Mouse (Mus musculus) hindbrain, embryonic 15.5 days (tissue): ENCODE results near the gene Serpinb5. TPM values are rescaled to one million over a fixed set of nuclear protein-coding genes. Genes with fewer than 3 reads are reported as not detected.
"Not testable (repeated sequence)": the region's sequence is repeated elsewhere in the genome, so short reads cannot be mapped to it uniquely, and the experiment has no call there.

ENCODE experiments used
- ATAC-seq: fragments of 200-750 bp; cut with Nextera tagmentation; 2 replicates; pipeline ENCODE4 v1.8.0; 2017; ENCODE audit warnings: low read depth, moderate number of reproducible peaks, moderate TSS enrichment; ENCODE audit not compliant: low FRiP score
- H3K27ac ChIP-seq: fragments of 300-500 bp; sonication (generic); replicated peaks from 2 replicates; pipeline ENCODE4 v1.5.1; 2015; ENCODE audit warnings: mild to moderate bottlenecking, inconsistent platforms
- H3K27me3 ChIP-seq: fragments of 300-500 bp; sonication (generic); 2 replicates; pipeline ENCODE4 v1.6.1; 2015; ENCODE audit warnings: control low read depth, inconsistent platforms
- H3K36me3 ChIP-seq: fragments of 300-500 bp; sonication (generic); 2 replicates; pipeline ENCODE4 v1.6.1; 2015; ENCODE audit warnings: control low read depth, inconsistent platforms
- H3K4me1 ChIP-seq: fragments of 300-500 bp; sonication (generic); replicated peaks from 2 replicates; pipeline ENCODE4 v1.6.1; 2015; ENCODE audit warnings: control low read depth, inconsistent platforms
- H3K4me2 ChIP-seq: fragments of 300-500 bp; sonication (generic); 2 replicates; pipeline ENCODE4 v1.6.1; 2015; ENCODE audit warnings: moderate library complexity, mild to moderate bottlenecking, inconsistent platforms
- H3K4me3 ChIP-seq: fragments of 300-500 bp; sonication (generic); 2 replicates; pipeline ENCODE4 v1.5.1; 2015; ENCODE audit warnings: mild to moderate bottlenecking, inconsistent platforms
- H3K9ac ChIP-seq: fragments of 300-500 bp; sonication (generic); 2 replicates; pipeline ENCODE4 v1.6.1; 2015; ENCODE audit warnings: inconsistent platforms
- H3K9me3 ChIP-seq: fragments of 300-500 bp; sonication (generic); 2 replicates; pipeline ENCODE4 v1.6.1; 2016; ENCODE audit warnings: control low read depth, inconsistent platforms
- WGBS: fragments of 180-500 bp; shearing (Covaris S2); methylation state at CpG from one replicate; pipeline ENCODE4 v1.1.7; 2015; 5-methylcytosine and 5-hydroxymethylcytosine counted together
- polyA plus RNA-seq: library from polyadenylated mRNA; unstranded; fragments of >200 nt; fragmentation: Nextera tagmentation; extraction: Ambion mirVana; gene quantifications from 2 replicates; pipeline ENCODE4 v1.2.1, GENCODE M21; 2015

Gene Serpinb5
- polyA plus RNA-seq, 1 experiment from 2014 or later = 0.16 TPM

GRCm38 (mm10) chr1:106882723-106883122, 21.8 kb downstream of the Serpinb5 start:
- no peak for ATAC-seq
- no peak overlapping the region for H3K9ac ChIP-seq
- 85% methylated on average over 4 of the region's 4 CpGs for WGBS

GRCm38 (mm10) chr1:106883369-106883768, 22.4 kb downstream of the Serpinb5 start:
- no peak overlapping the region for H3K4me2 ChIP-seq
- H3K4me3 ChIP-seq = no peak overlapping the region
- H3K9me3 ChIP-seq = no peaks in the 10 kb centered on the region
- no peak overlapping the region for H3K9ac ChIP-seq
- H3K27ac ChIP-seq = no peak overlapping the region
- no peaks in the 10 kb centered on the region for H3K4me1 ChIP-seq
- ATAC-seq = no peak
- H3K36me3 ChIP-seq = no peaks in the 10 kb centered on the region
- WGBS = 78% methylated on average over 5 of the region's 5 CpGs
- no peaks in the 10 kb centered on the region for H3K27me3 ChIP-seq

More at GRCm38 (mm10) chr1:106882723-106883122, 21.8 kb downstream of the Serpinb5 start:
- H3K36me3 ChIP-seq = no peaks in the 10 kb centered on the region
- H3K4me2 ChIP-seq = no peak overlapping the region
- no peak overlapping the region for H3K27ac ChIP-seq
- no peaks in the 10 kb centered on the region for H3K9me3 ChIP-seq
- no peaks in the 10 kb centered on the region for H3K4me1 ChIP-seq
- H3K27me3 ChIP-seq = no peaks in the 10 kb centered on the region
- H3K4me3 ChIP-seq = no peak overlapping the region

- H3K9ac ChIP-seq = no peak overlapping the region
- H3K27ac ChIP-seq = no peak overlapping the region
- H3K4me3 ChIP-seq = no peak overlapping the region
- ATAC-seq = peak; percentile 48; the same call in 1 of the 2 replicates
- no peaks in the 10 kb centered on the region for H3K36me3 ChIP-seq
- H3K9me3 ChIP-seq = no peaks in the 10 kb centered on the region
- WGBS = 6% methylated on average over 2 of the region's 2 CpGs
- no peaks in the 10 kb centered on the region for H3K27me3 ChIP-seq
- H3K4me1 ChIP-seq = no peaks in the 10 kb centered on the region
- H3K4me2 ChIP-seq = no peak overlapping the region
These were observed 22.8 kb downstream of the Serpinb5 start for GRCm38 (mm10) chr1:106883812-106884211.

- not testable (repeated sequence) for H3K9me3 ChIP-seq, H3K4me2 ChIP-seq, H3K27me3 ChIP-seq, H3K27ac ChIP-seq, H3K4me1 ChIP-seq, H3K36me3 ChIP-seq, H3K9ac ChIP-seq, ATAC-seq, H3K4me3 ChIP-seq
These were observed 34.2 kb downstream of the Serpinb5 start for GRCm38 (mm10) chr1:106895142-106895541.

GRCm38 (mm10) chr1:106901406-106901805, 40.4 kb downstream of the Serpinb5 start:
- no peaks in the 10 kb centered on the region for H3K9me3 ChIP-seq
- H3K27ac ChIP-seq = no peak overlapping the region
- no peak overlapping the region for H3K4me2 ChIP-seq
- no peak overlapping the region for H3K4me3 ChIP-seq
- H3K36me3 ChIP-seq = no peaks in the 10 kb centered on the region
- H3K9ac ChIP-seq = no peak overlapping the region
- WGBS = 35% methylated on average over 4 of the region's 4 CpGs
- no peaks in the 10 kb centered on the region for H3K27me3 ChIP-seq
- H3K4me1 ChIP-seq = no peaks in the 10 kb centered on the region
- no peak for ATAC-seq

- 86% methylated on average over 4 of the region's 4 CpGs for WGBS
- H3K27ac ChIP-seq = no peak overlapping the region
- no peak for ATAC-seq
- no peak overlapping the region for H3K4me3 ChIP-seq
- H3K36me3 ChIP-seq = no peaks in the 10 kb centered on the region
- no peaks in the 10 kb centered on the region for H3K4me1 ChIP-seq
- H3K27me3 ChIP-seq = no peaks in the 10 kb centered on the region
- H3K9ac ChIP-seq = no peak overlapping the region
- H3K9me3 ChIP-seq = no peaks in the 10 kb centered on the region
- H3K4me2 ChIP-seq = no peak overlapping the region
These were observed 71.0 kb downstream of the Serpinb5 start for GRCm38 (mm10) chr1:106931954-106932353.

Other genes starting within 250 kb of the Serpinb5 start
- gene Bcl2, start 146.9 kb upstream of the Serpinb5 start, polyA plus RNA-seq = 15.9 and 18.4 TPM in 2 replicates
- 13.9 and 15.4 TPM in 2 replicates for gene Kdsr, start 101.4 kb upstream of the Serpinb5 start, polyA plus RNA-seq
- gene Vps4b, start 64.4 kb upstream of the Serpinb5 start, polyA plus RNA-seq = 32.5 and 34.7 TPM in 2 replicates
- 0.09 TPM in 1 of 2 replicates, not detected in the other for gene Serpinb12, start 73.3 kb downstream of the Serpinb5 start, polyA plus RNA-seq
- gene Serpinb13, start 119.8 kb downstream of the Serpinb5 start, polyA plus RNA-seq = not detected in 2 replicates
- gene Serpinb3a, start 191.1 kb downstream of the Serpinb5 start, polyA plus RNA-seq = not detected in 2 replicates
- not detected in 2 replicates for gene Serpinb3d, start 222.3 kb downstream of the Serpinb5 start, polyA plus RNA-seq